Mouse (Mus musculus) limb, embryonic 13.5 days (tissue): ENCODE measurements around the gene Psat1. TPM values are rescaled to one million over a fixed set of nuclear protein-coding genes. Genes with fewer than 3 reads are reported as not detected.

Experiments
- ATAC-seq: fragments of 200-750 bp; cut with Nextera tagmentation; 2 replicates; pipeline ENCODE4 v1.8.0; 2017; ENCODE audit warnings: low read depth, moderate number of reproducible peaks, moderate TSS enrichment; ENCODE audit not compliant: low FRiP score
- H3K27ac ChIP-seq: fragments of 300-500 bp; sonication (generic); 2 replicates; pipeline ENCODE4 v1.5.1; 2015; ENCODE audit warnings: inconsistent platforms, mild to moderate bottlenecking, moderate library complexity
- H3K27me3 ChIP-seq: fragments of 300-500 bp; sonication (generic); 2 replicates; pipeline ENCODE4 v1.6.1; 2015; ENCODE audit warnings: mild to moderate bottlenecking, inconsistent platforms
- H3K36me3 ChIP-seq: fragments of 300-500 bp; sonication (generic); 2 replicates; pipeline ENCODE4 v1.6.1; 2015; ENCODE audit warnings: inconsistent platforms, mild to moderate bottlenecking, moderate library complexity
- H3K4me1 ChIP-seq: fragments of 300-500 bp; sonication (generic); 2 replicates; pipeline ENCODE4 v1.6.1; 2015; ENCODE audit warnings: inconsistent platforms
- H3K4me2 ChIP-seq: fragments of 300-500 bp; sonication (generic); replicated peaks from 2 replicates; pipeline ENCODE4 v1.6.1; 2015; ENCODE audit warnings: inconsistent platforms, mild to moderate bottlenecking, moderate library complexity
- H3K4me3 ChIP-seq: fragments of 300-500 bp; sonication (generic); 2 replicates; pipeline ENCODE4 v1.5.1; 2015; ENCODE audit warnings: moderate library complexity, mild to moderate bottlenecking, inconsistent platforms
- H3K9ac ChIP-seq: fragments of 300-500 bp; sonication (generic); 2 replicates; pipeline ENCODE4 v1.6.1; 2015; ENCODE audit warnings: mild to moderate bottlenecking, inconsistent platforms
- H3K9me3 ChIP-seq: fragments of 300-500 bp; sonication (generic); 2 replicates; pipeline ENCODE4 v1.6.1; 2016; ENCODE audit warnings: inconsistent platforms
- WGBS: fragments of 180-500 bp; shearing (Covaris S2); methylation state at CpG from one replicate; pipeline ENCODE4 v1.1.7; 2015; 5-methylcytosine and 5-hydroxymethylcytosine counted together
- polyA plus RNA-seq: library from polyadenylated mRNA; unstranded; fragments of >200 nt; fragmentation: Nextera tagmentation; extraction: Ambion mirVana; gene quantifications from 2 replicates; pipeline ENCODE4 v1.2.1, GENCODE M21; 2015

The Psat1 gene
- polyA plus RNA-seq, 1 experiment from 2014 or later: 88.6 TPM

- H3K4me1 ChIP-seq: no peaks in the 10 kb centered on the region
- H3K9ac ChIP-seq: no peak overlapping the region
- no peak for ATAC-seq
- no peak overlapping the region for H3K4me2 ChIP-seq
- WGBS: 75% methylated on average over 13 of the region's 13 CpGs
- no peaks in the 10 kb centered on the region for H3K27me3 ChIP-seq
- no peaks in the 10 kb centered on the region for H3K9me3 ChIP-seq
- H3K36me3 ChIP-seq: peaks cover 64% of the 10 kb centered on the region
- H3K27ac ChIP-seq: no peak overlapping the region
- H3K4me3 ChIP-seq: no peak overlapping the region
Observed at GRCm38 (mm10) chr19:15962313-15962712, 15.2 kb upstream of the Psat1 start.

GRCm38 (mm10) chr19:15950225-15950624 lies 3.1 kb upstream of the Psat1 start:
- Histone ChIP-seq H3K9me3 (no peaks in the 10 kb centered on the region), H3K9ac (no peak overlapping the region), H3K4me1 (no peaks in the 10 kb centered on the region), H3K4me2 (no peak overlapping the region), H3K27ac (no peak overlapping the region), H3K27me3 (no peaks in the 10 kb centered on the region), H3K36me3 (peaks cover 13% of the 10 kb centered on the region), H3K4me3 (no peak overlapping the region)
- WGBS: 85% methylated on average over 3 of the region's 3 CpGs
- no peak for ATAC-seq

- no peak for ATAC-seq
- H3K27me3 ChIP-seq: no peaks in the 10 kb centered on the region
- 89% methylated on average over 1 of the region's 1 CpGs for WGBS
- H3K9me3 ChIP-seq: no peaks in the 10 kb centered on the region
- no peak overlapping the region for H3K27ac ChIP-seq
- H3K4me2 ChIP-seq: no peak overlapping the region
- H3K36me3 ChIP-seq: 0 out of 2 replicates have a peak, but pooled peaks cover 5% of the 10 kb centered on the region
- no peak overlapping the region for H3K4me3 ChIP-seq
- no peaks in the 10 kb centered on the region for H3K4me1 ChIP-seq
- H3K9ac ChIP-seq: no peak overlapping the region
Observed at GRCm38 (mm10) chr19:15948867-15949266, 1.7 kb upstream of the Psat1 start.

GRCm38 (mm10) chr19:15948426-15948825 lies 1.3 kb upstream of the Psat1 start:
- ATAC-seq: no peak
- H3K4me1 ChIP-seq: no peaks in the 10 kb centered on the region
- H3K4me3 ChIP-seq: no peak overlapping the region
- no peaks in the 10 kb centered on the region for H3K9me3 ChIP-seq
- H3K9ac ChIP-seq: no peak overlapping the region
- H3K27me3 ChIP-seq: no peaks in the 10 kb centered on the region
- WGBS: 49% methylated on average over 7 of the region's 7 CpGs
- no peak overlapping the region for H3K4me2 ChIP-seq
- no peak overlapping the region for H3K27ac ChIP-seq
- H3K36me3 ChIP-seq: 0 out of 2 replicates have a peak, but pooled peaks cover 3% of the 10 kb centered on the region

- Histone ChIP-seq H3K4me3 (no peak overlapping the region), H3K27ac (no peak overlapping the region), H3K9me3 (no peaks in the 10 kb centered on the region), H3K9ac (no peak overlapping the region), H3K27me3 (no peaks in the 10 kb centered on the region), H3K36me3 (0 out of 2 replicates have a peak, but pooled peaks cover 3% of the 10 kb centered on the region), H3K4me1 (no peaks in the 10 kb centered on the region), H3K4me2 (no peak overlapping the region)
- no peak for ATAC-seq
- WGBS: 62% methylated on average over 10 of the region's 10 CpGs
Observed at GRCm38 (mm10) chr19:15946663-15947062, 474 bp downstream of the Psat1 start.

- Histone ChIP-seq H3K9ac (no peak overlapping the region), H3K27ac (no peak overlapping the region), H3K4me3 (no peak overlapping the region), H3K27me3 (no peaks in the 10 kb centered on the region), H3K36me3 (no peaks in the 10 kb centered on the region), H3K9me3 (no peaks in the 10 kb centered on the region), H3K4me1 (no peaks in the 10 kb centered on the region), H3K4me2 (no peak overlapping the region)
- no peak for ATAC-seq
- WGBS: 78% methylated on average over 7 of the region's 7 CpGs
Observed at GRCm38 (mm10) chr19:15943117-15943423, 4.1 kb downstream of the Psat1 start.

GRCm38 (mm10) chr19:15942421-15943116 lies 4.6 kb downstream of the Psat1 start:
- WGBS: 61% methylated on average over 11 of the region's 11 CpGs
- no peaks in the 10 kb centered on the region for H3K27me3 ChIP-seq
- no peaks in the 10 kb centered on the region for H3K4me1 ChIP-seq
- no peaks in the 10 kb centered on the region for H3K36me3 ChIP-seq
- no peak overlapping the region for H3K4me3 ChIP-seq
- no peak for ATAC-seq
- H3K9ac ChIP-seq: no peak overlapping the region
- H3K9me3 ChIP-seq: no peaks in the 10 kb centered on the region
- no peak overlapping the region for H3K4me2 ChIP-seq
- H3K27ac ChIP-seq: no peak overlapping the region

GRCm38 (mm10) chr19:15941399-15941798 lies 5.7 kb downstream of the Psat1 start:
- H3K36me3 ChIP-seq: no peaks in the 10 kb centered on the region
- no peak overlapping the region for H3K27ac ChIP-seq
- WGBS: 71% methylated on average over 8 of the region's 8 CpGs
- no peaks in the 10 kb centered on the region for H3K4me1 ChIP-seq
- no peaks in the 10 kb centered on the region for H3K27me3 ChIP-seq
- no peak overlapping the region for H3K9ac ChIP-seq
- H3K4me3 ChIP-seq: no peak overlapping the region
- H3K9me3 ChIP-seq: no peaks in the 10 kb centered on the region
- H3K4me2 ChIP-seq: no peak overlapping the region
- ATAC-seq: no peak

GRCm38 (mm10) chr19:15925719-15926045 lies 21.5 kb downstream of the Psat1 start:
- H3K4me2 ChIP-seq: peak overlapping the region; percentile 97
- H3K4me1 ChIP-seq: peaks cover 26% of the 10 kb centered on the region
- H3K27ac ChIP-seq: peak overlapping the region; percentile 90
- no peaks in the 10 kb centered on the region for H3K27me3 ChIP-seq
- peak; percentile 79 for ATAC-seq
- H3K9me3 ChIP-seq: no peaks in the 10 kb centered on the region
- no peaks in the 10 kb centered on the region for H3K36me3 ChIP-seq
- peak overlapping the region; percentile 62 for H3K9ac ChIP-seq
- peak overlapping the region; percentile 70 for H3K4me3 ChIP-seq
- 14% methylated on average over 4 of the region's 4 CpGs for WGBS

- ATAC-seq: peak; percentile 96
- H3K36me3 ChIP-seq: no peaks in the 10 kb centered on the region
- H3K9ac ChIP-seq: peak overlapping the region; percentile 76
- 1% methylated on average over 43 of the region's 43 CpGs for WGBS
- no peaks in the 10 kb centered on the region for H3K9me3 ChIP-seq
- peaks cover 26% of the 10 kb centered on the region for H3K4me1 ChIP-seq
- no peaks in the 10 kb centered on the region for H3K27me3 ChIP-seq
- H3K4me3 ChIP-seq: peak overlapping the region; percentile 70
- H3K4me2 ChIP-seq: peak overlapping the region; percentile 97
- peak overlapping the region; percentile 90 for H3K27ac ChIP-seq
Observed at GRCm38 (mm10) chr19:15924866-15925718, 22.0 kb downstream of the Psat1 start.

- Histone ChIP-seq H3K27me3 (no peaks in the 10 kb centered on the region), H3K9me3 (no peaks in the 10 kb centered on the region), H3K4me2 (peak overlapping the region; percentile 97), H3K4me1 (peaks cover 26% of the 10 kb centered on the region), H3K36me3 (no peaks in the 10 kb centered on the region), H3K27ac (peak overlapping the region; percentile 72), H3K4me3 (peak overlapping the region; percentile 70), H3K9ac (peak overlapping the region; percentile 76)
- peak; percentile 54 for ATAC-seq
- WGBS: under 1% methylated on average over 46 of the region's 46 CpGs
Observed at GRCm38 (mm10) chr19:15924181-15924865, 22.8 kb downstream of the Psat1 start.

- 31% methylated on average over 9 of the region's 9 CpGs for WGBS
- ATAC-seq: no peak
- Histone ChIP-seq H3K9me3 (no peaks in the 10 kb centered on the region), H3K27me3 (no peaks in the 10 kb centered on the region), H3K36me3 (peaks cover 8% of the 10 kb centered on the region), H3K9ac (peak overlapping the region; percentile 76; the same call in 1 of the 2 replicates), H3K4me1 (peaks cover 26% of the 10 kb centered on the region), H3K4me3 (peak overlapping the region; percentile 70), H3K27ac (no peak overlapping the region), H3K4me2 (peak overlapping the region; percentile 97)
Observed at GRCm38 (mm10) chr19:15923426-15923825, 23.7 kb downstream of the Psat1 start.
